Mouse (Mus musculus): ENCODE results near the gene Nav2. TPM values are rescaled to one million over a fixed set of nuclear protein-coding genes. Genes with fewer than 3 reads are reported as not detected.
A peak's percentile ranks its signal among the peaks of the same experiment; 100 is the strongest.

Nav2 gene
- polyA plus RNA-seq, 1 experiment from 2014 or later = 23.0 TPM

GRCm38 (mm10) chr7:49152713-49153112, 244.2 kb downstream of the Nav2 start:
- 84% methylated on average over 9 of the region's 9 CpGs for WGBS

GRCm38 (mm10) chr7:49158641-49159381, 250.3 kb downstream of the Nav2 start:
- 82% methylated on average over 12 of the region's 12 CpGs for WGBS
- no peak for ATAC-seq (ENCODE audit: low FRiP score, low read depth)
- peaks cover 42% of the 10 kb centered on the region for H3K4me1 ChIP-seq
- peaks cover 4% of the 10 kb centered on the region; the same call in 1 of the 2 replicates for H3K36me3 ChIP-seq
- H3K27ac ChIP-seq (replicated peaks) = no peak overlapping the region
- H3K4me2 ChIP-seq (replicated peaks) = no peak overlapping the region
- H3K4me3 ChIP-seq = no peak overlapping the region
- H3K9ac ChIP-seq (replicated peaks) = no peak overlapping the region
- peaks cover 5% of the 10 kb centered on the region; the same call in 1 of the 2 replicates for H3K9me3 ChIP-seq
- no peaks in the 10 kb centered on the region for H3K27me3 ChIP-seq

More at GRCm38 (mm10) chr7:49152713-49153112, 244.2 kb downstream of the Nav2 start:
- Histone ChIP-seq H3K9ac (replicated peaks) (no peak overlapping the region), H3K4me3 (no peak overlapping the region), H3K27ac (replicated peaks) (no peak overlapping the region), H3K4me1 (no peaks in the 10 kb centered on the region), H3K9me3 (peaks cover 5% of the 10 kb centered on the region; the same call in 1 of the 2 replicates), H3K36me3 (peaks cover 4% of the 10 kb centered on the region; the same call in 1 of the 2 replicates), H3K27me3 (no peaks in the 10 kb centered on the region), H3K4me2 (replicated peaks) (no peak overlapping the region)
- no peak for ATAC-seq (ENCODE audit: low FRiP score, low read depth)

- Histone ChIP-seq H3K4me3 (no peak overlapping the region), H3K27me3 (no peaks in the 10 kb centered on the region), H3K9me3 (peaks cover 5% of the 10 kb centered on the region; the same call in 1 of the 2 replicates), H3K4me1 (peaks cover 49% of the 10 kb centered on the region), H3K27ac (replicated peaks) (0 out of 2 replicates have a peak overlapping the region, but pooled peaks have one; percentile 25), H3K4me2 (replicated peaks) (no peak overlapping the region), H3K9ac (replicated peaks) (no peak overlapping the region), H3K36me3 (peaks cover 4% of the 10 kb centered on the region; the same call in 1 of the 2 replicates)
- WGBS = 88% methylated on average over 18 of the region's 18 CpGs
- no peak for ATAC-seq (ENCODE audit: low FRiP score, low read depth)
These were observed 251.4 kb downstream of the Nav2 start for GRCm38 (mm10) chr7:49159646-49160555.

GRCm38 (mm10) chr7:49162079-49162478, 253.6 kb downstream of the Nav2 start:
- no peak for ATAC-seq (ENCODE audit: low FRiP score, low read depth)
- WGBS = 40% methylated on average over 9 of the region's 9 CpGs
- Histone ChIP-seq H3K9ac (replicated peaks) (no peak overlapping the region), H3K4me2 (replicated peaks) (no peak overlapping the region), H3K9me3 (no peaks in the 10 kb centered on the region), H3K36me3 (no peaks in the 10 kb centered on the region), H3K4me3 (no peak overlapping the region), H3K4me1 (peaks cover 51% of the 10 kb centered on the region), H3K27ac (replicated peaks) (no peak overlapping the region), H3K27me3 (no peaks in the 10 kb centered on the region)

GRCm38 (mm10) chr7:49163789-49164188, 255.3 kb downstream of the Nav2 start:
- Histone ChIP-seq H3K4me2 (replicated peaks) (no peak overlapping the region; the same call in 1 of the 2 replicates), H3K9me3 (no peaks in the 10 kb centered on the region), H3K9ac (replicated peaks) (no peak overlapping the region), H3K4me1 (peaks cover 51% of the 10 kb centered on the region), H3K27ac (replicated peaks) (peak overlapping the region; percentile 17), H3K4me3 (no peak overlapping the region), H3K27me3 (no peaks in the 10 kb centered on the region), H3K36me3 (no peaks in the 10 kb centered on the region)
- peak; percentile 42; the same call in 1 of the 2 replicates for ATAC-seq (ENCODE audit: low FRiP score, low read depth)
- WGBS = 49% methylated on average over 11 of the region's 11 CpGs

- ATAC-seq (ENCODE audit: low FRiP score, low read depth) = no peak
- H3K9me3 ChIP-seq = no peaks in the 10 kb centered on the region
- 87% methylated on average over 8 of the region's 8 CpGs for WGBS
- no peaks in the 10 kb centered on the region for H3K36me3 ChIP-seq
- no peak overlapping the region for H3K4me2 ChIP-seq (replicated peaks)
- H3K4me1 ChIP-seq = peaks cover 45% of the 10 kb centered on the region
- H3K4me3 ChIP-seq = no peak overlapping the region
- no peak overlapping the region for H3K9ac ChIP-seq (replicated peaks)
- no peaks in the 10 kb centered on the region for H3K27me3 ChIP-seq
- H3K27ac ChIP-seq (replicated peaks) = no peak overlapping the region
These were observed 256.4 kb downstream of the Nav2 start for GRCm38 (mm10) chr7:49164868-49165267.

GRCm38 (mm10) chr7:49172926-49173325, 264.4 kb downstream of the Nav2 start:
- Histone ChIP-seq H3K36me3 (no peaks in the 10 kb centered on the region), H3K4me2 (replicated peaks) (no peak overlapping the region), H3K27ac (replicated peaks) (no peak overlapping the region), H3K4me1 (peaks cover 6% of the 10 kb centered on the region; the same call in 1 of the 2 replicates), H3K4me3 (no peak overlapping the region), H3K9ac (replicated peaks) (no peak overlapping the region), H3K27me3 (no peaks in the 10 kb centered on the region), H3K9me3 (no peaks in the 10 kb centered on the region)
- 83% methylated on average over 3 of the region's 3 CpGs for WGBS
- ATAC-seq (ENCODE audit: low FRiP score, low read depth) = no peak

- no peak overlapping the region for H3K4me3 ChIP-seq
- 0 out of 2 replicates have a peak overlapping the region, but pooled peaks have one; percentile 30 for H3K27ac ChIP-seq (replicated peaks)
- no peaks in the 10 kb centered on the region for H3K9me3 ChIP-seq
- WGBS = 76% methylated on average over 9 of the region's 9 CpGs
- peaks cover 3% of the 10 kb centered on the region for H3K4me1 ChIP-seq
- H3K9ac ChIP-seq (replicated peaks) = no peak overlapping the region
- H3K36me3 ChIP-seq = no peaks in the 10 kb centered on the region
- no peaks in the 10 kb centered on the region for H3K27me3 ChIP-seq
- ATAC-seq (ENCODE audit: low FRiP score, low read depth) = 0 out of 2 replicates have a peak, but pooled peaks have one; percentile 35
- no peak overlapping the region for H3K4me2 ChIP-seq (replicated peaks)
These were observed 267.4 kb downstream of the Nav2 start for GRCm38 (mm10) chr7:49175784-49176409.

- 0 out of 2 replicates have a peak, but pooled peaks have one; percentile 11 for ATAC-seq (ENCODE audit: low FRiP score, low read depth)
- Histone ChIP-seq H3K27me3 (no peaks in the 10 kb centered on the region), H3K27ac (replicated peaks) (no peak overlapping the region), H3K4me1 (peaks cover 3% of the 10 kb centered on the region), H3K4me3 (no peak overlapping the region), H3K9ac (replicated peaks) (no peak overlapping the region), H3K36me3 (no peaks in the 10 kb centered on the region), H3K9me3 (no peaks in the 10 kb centered on the region), H3K4me2 (replicated peaks) (no peak overlapping the region)
- WGBS = 88% methylated on average over 21 of the region's 21 CpGs
These were observed 268.2 kb downstream of the Nav2 start for GRCm38 (mm10) chr7:49176590-49177201.

GRCm38 (mm10) chr7:49178217-49178616, 269.7 kb downstream of the Nav2 start:
- Histone ChIP-seq H3K4me2 (replicated peaks) (no peak overlapping the region), H3K27ac (replicated peaks) (no peak overlapping the region), H3K9me3 (no peaks in the 10 kb centered on the region), H3K36me3 (no peaks in the 10 kb centered on the region), H3K4me3 (no peak overlapping the region), H3K4me1 (peaks cover 4% of the 10 kb centered on the region), H3K27me3 (no peaks in the 10 kb centered on the region), H3K9ac (replicated peaks) (no peak overlapping the region)
- ATAC-seq (ENCODE audit: low FRiP score, low read depth) = no peak
- 83% methylated on average over 4 of the region's 4 CpGs for WGBS

GRCm38 (mm10) chr7:49181010-49181409, 272.5 kb downstream of the Nav2 start:
- Histone ChIP-seq H3K9ac (replicated peaks) (no peak overlapping the region), H3K4me2 (replicated peaks) (no peak overlapping the region), H3K36me3 (no peaks in the 10 kb centered on the region), H3K4me1 (peaks cover 17% of the 10 kb centered on the region), H3K9me3 (no peaks in the 10 kb centered on the region), H3K27ac (replicated peaks) (no peak overlapping the region), H3K4me3 (no peak overlapping the region), H3K27me3 (no peaks in the 10 kb centered on the region)
- WGBS = 82% methylated on average over 8 of the region's 8 CpGs
- no peak for ATAC-seq (ENCODE audit: low FRiP score, low read depth)

Measured in midbrain, embryonic 12.5 days (tissue).